Mouse (Mus musculus): ENCODE measurements around the gene Csf1.

Gene Csf1

DNA sequence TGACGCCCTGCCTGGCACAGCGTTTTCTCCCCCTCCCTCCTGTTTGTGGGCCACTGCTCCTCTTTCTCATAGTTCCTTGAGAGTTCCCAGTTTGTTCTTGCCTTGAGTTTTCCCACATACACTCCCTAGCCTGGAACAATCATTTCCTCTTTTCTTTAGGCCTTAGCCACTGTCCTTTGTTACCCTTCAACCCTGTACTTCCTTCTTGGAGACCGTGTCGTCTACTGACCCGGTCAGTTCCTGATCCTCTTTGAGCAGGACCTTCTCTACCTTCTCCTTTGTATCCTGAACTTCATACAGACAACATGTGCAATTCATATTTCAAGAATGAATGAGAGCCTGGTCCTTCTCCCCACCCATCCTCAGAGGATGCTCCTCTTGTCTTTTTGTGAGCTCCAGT is 21.0 kb upstream of the Csf1 start:
- no peak for DNase-seq (ENCODE audit: low read depth, low spot score)

DNA sequence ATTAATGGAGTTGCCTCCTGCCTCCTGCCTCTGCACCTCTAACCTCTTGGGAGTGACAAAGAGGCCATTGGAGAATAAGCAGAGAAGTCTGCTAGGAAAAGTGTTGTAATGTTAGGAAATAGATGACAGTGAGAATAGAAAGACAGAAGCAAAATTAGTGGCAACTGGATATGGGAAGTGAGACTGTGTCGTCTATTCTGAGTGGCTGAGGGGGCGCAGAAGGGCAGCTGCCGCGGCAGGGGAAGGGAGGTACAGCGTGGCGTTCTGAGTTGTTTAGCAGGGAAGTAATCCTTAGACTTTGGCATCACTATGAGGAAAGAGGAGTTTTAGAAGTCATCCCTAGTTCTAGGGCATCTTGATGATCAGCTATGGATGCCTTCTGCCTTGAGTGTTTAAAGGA is 17.7 kb upstream of the Csf1 start:
- no peak for DNase-seq (ENCODE audit: low read depth, low spot score)

DNA sequence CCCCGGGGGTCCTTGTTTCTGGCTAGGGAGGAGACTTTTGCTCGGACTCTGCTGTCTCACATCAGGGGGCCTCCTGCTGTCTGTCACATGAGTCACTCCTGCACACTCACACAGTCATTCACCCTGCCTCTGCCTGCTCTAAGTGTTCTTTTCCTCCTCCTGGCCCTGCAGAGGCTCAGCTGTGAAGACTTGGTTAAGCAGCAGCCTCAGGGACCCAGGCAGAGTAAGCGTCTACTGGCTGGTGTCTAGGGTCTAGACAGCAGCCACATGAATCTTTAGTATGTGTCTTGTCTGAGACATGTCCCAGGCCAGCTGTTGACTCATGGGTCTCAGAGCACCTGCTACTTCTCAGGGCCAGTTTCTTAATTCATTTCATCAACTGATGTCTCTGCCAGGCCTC is 16.0 kb upstream of the Csf1 start:
- no peak for DNase-seq (ENCODE audit: low read depth, low spot score)

DNA sequence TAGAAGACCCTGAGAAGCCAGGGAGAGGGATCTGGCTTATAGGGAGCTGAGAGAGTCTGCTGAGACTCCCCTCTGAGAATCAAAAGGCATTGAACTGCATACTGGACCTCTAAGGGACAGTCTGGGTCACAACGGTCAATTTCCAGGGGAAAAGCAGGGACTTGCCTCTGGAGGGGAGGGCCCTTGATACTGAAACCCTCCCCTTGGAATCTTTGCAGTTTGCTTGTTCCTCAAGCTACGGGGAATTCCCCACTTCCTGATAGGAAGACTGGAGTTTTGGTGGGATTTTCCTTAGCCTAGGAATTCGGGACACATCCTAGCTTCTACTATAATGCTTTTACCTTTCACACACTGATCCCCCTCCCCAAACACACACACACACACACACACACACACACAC is 15.5 kb upstream of the Csf1 start:
- no peak for DNase-seq (ENCODE audit: low read depth, low spot score)

DNA sequence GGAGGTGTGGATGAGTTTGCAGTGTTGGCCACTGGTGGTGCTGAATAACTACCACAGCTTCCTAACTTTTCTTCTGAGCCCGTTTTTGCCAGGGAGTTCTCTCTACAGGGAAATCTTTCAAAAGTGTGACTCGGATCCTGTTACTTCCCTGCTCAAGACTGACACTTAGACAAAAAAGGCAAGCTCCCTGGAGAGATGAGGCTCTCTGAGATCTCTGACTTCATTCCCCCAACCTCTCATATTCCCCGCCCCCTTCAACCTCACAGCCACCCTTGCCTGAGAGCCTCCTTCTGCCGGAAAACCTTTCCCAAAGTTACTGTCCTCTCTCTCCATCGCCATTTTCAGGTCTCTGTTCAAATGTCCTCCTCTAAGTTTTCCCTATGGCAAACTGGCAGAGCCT is 14.8 kb upstream of the Csf1 start:
- DNase-seq (ENCODE audit: low read depth, low spot score), result no peak

DNA sequence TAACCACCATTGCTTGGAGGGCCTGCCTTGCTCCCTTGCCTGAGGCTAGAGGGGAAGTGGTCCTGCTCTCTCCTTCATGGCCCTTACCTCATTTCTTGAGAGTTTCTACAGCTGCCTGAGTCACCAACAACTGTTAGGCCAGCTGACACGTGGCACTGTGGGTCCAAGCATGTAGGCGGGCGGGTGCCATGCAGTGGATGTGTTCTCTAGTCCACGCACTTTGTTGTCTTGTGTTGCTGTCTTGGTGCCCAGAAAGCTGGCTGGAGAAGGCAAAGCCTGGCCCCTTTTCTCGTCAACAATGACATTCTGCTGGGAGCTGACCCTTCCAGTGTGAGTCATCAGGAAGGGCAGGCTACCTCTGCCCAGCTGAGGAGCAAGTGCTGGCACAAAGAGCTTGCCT is 12.6 kb upstream of the Csf1 start:
- DNase-seq (ENCODE audit: low read depth, low spot score), result no peak

DNA sequence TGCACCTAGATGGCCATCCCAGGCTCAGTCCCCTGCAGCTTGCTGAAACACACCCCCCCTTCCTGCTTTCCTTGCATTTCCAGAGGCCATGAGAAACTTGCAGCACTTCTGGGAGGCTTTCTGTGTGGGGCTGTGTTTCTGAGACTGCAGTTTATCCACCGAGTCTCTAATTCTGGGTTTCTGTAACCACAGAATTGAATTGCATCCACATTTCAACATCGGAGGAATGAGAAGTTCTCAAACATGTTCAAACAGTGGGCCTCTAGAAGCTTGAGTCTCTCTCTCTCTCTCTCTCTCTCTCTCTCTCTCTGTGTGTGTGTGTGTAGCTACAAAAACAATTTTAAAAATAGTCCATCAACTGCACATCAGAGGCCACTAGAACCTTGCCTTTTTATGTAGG is 9.4 kb upstream of the Csf1 start:
- DNase-seq (ENCODE audit: low read depth, low spot score), result no peak

GRCm38 (mm10) chr3:107768104-107768989 is 8.1 kb upstream of the Csf1 start:
- no peak for DNase-seq (ENCODE audit: low read depth, low spot score)

- no peak for DNase-seq (ENCODE audit: low read depth, low spot score)
These were observed 6.5 kb upstream of the Csf1 start for GRCm38 (mm10) chr3:107766804-107767203.

GRCm38 (mm10) chr3:107765979-107766378 is 5.7 kb upstream of the Csf1 start:
- no peak for DNase-seq (ENCODE audit: low read depth, low spot score)

DNA sequence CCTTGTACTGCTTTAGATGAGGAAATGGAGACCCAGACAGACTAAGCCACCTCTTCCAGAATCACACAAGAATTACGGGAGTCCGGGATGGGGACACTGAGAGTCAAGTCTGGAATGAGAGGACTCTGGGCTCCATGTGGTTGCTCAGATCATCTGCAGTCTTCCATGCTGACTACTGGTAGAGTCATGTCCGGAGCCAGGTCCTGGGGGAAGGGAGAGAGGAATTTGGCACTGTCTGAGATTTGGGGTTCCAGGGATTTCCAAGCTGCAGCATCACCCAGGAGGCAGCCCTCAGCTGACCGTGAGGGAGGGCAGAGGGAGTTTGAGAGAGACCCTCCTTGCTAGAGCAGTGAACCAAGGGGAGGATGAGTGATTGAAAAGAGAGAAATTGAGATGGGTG is 3.3 kb upstream of the Csf1 start:
- no peak for DNase-seq (ENCODE audit: low read depth, low spot score)

DNA sequence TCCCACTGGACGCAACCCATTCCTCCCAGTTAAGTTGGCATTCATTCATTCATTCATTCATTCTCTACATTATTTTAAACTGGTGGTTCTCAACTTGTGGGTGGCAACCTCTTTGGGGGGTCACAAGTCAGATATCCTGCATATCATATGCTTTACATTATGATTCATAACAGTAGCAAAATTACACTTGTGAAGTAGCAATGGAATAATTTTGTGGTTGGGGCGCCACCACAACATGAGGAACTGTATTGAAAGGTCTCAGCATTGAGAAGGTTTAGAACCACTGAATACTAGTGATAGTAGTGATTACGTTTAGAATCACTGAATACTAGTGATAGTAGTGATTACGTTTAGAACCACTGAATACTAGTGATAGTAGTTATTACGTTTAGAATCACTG is 1.2 kb upstream of the Csf1 start:
- no peak for DNase-seq (ENCODE audit: low read depth, low spot score)

- no peak for DNase-seq (ENCODE audit: low read depth, low spot score)
These were observed 502 bp upstream of the Csf1 start for GRCm38 (mm10) chr3:107760771-107761170.

DNA sequence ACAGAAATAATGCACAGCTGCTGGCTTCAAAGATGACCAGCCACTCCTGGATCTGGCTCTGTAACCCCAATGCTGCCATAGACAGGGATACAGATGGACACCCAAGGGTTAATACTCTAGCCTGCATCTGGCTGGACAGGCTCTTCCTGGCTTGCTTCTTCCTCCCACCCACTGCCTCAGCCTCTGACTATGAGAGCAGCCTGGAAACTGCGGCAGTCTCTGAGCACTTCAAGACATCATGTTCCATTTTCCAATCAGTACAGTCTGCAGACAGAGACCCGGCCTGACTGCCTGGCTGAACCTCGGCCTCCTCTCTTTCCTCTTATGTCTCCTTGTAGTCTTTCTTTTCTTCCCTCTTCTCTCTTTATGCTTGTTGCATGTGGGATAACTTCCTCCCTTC is 1.6 kb downstream of the Csf1 start:
- DNase-seq (ENCODE audit: low read depth, low spot score), result no peak

DNA sequence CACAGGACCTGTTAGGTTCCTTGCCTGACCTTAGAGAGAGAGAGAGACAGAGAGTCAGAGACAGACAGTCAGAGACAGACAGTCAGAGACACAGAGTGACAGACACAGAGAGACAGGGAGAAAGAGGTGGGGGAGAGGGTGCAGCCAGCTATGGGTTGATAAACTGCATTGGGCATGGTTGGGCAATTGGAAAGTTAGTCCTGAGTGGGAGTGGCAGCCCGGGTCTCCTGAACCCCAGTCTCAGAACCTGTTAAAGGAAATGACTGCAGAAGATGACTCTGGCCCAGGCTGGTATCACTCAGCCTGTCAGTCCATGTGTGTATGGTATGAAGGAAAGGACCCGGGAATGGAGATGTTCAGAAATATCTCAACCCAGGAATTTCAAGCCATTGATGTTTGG is 2.1 kb downstream of the Csf1 start:
- no peak for DNase-seq (ENCODE audit: low read depth, low spot score)

- DNase-seq (ENCODE audit: low read depth, low spot score), result no peak
These were observed 2.7 kb downstream of the Csf1 start for GRCm38 (mm10) chr3:107757365-107758129.

DNA sequence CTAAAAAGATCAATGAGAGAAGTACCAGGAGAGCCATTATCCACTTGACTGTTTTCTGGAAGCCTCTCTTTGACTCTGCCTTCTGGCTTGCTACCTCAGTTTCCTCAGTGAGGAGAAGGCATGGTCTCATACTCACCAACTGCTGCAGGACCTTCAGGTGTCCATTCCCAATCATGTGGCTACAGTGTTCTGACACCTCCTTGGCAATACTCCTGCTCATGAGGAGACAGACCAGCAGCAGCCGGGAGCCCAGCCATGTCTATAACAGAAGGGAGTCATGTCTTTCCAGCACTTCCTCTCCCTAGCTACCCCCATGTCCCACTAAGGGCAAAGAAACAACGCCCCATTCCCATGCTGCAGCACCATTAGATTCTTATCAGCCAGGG is 3.8 kb downstream of the Csf1 start:
- DNase-seq (ENCODE audit: low read depth, low spot score), result no peak

GRCm38 (mm10) chr3:107755702-107756480 is 4.4 kb downstream of the Csf1 start:
- no peak for DNase-seq (ENCODE audit: low read depth, low spot score)

DNA sequence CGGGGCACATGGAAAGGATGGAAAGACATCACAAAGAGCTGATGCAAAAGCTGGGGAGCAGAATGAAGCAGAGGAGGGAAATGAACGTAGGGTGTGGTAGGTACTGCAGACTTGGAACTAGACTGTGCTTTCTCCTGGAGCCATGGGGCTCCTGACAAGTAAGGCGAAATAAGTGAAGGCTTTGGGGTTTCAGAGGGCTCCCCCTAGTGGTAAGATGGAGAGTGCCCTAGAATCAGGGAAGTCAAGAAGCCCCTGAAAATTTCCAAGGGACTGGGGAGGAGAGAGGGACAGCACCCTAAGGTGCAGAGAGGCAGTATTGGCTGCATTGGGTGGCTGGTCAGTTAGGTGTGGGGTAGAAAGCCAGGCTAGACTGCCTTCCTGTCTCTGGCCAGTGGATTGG is 5.6 kb downstream of the Csf1 start:
- DNase-seq (ENCODE audit: low read depth, low spot score), result peak; percentile 65

GRCm38 (mm10) chr3:107751607-107752006 is 8.7 kb downstream of the Csf1 start:
- DNase-seq (ENCODE audit: low read depth, low spot score), result no peak

- no peak for DNase-seq (ENCODE audit: low read depth, low spot score)
These were observed 9.3 kb downstream of the Csf1 start for GRCm38 (mm10) chr3:107750775-107751540.

DNA sequence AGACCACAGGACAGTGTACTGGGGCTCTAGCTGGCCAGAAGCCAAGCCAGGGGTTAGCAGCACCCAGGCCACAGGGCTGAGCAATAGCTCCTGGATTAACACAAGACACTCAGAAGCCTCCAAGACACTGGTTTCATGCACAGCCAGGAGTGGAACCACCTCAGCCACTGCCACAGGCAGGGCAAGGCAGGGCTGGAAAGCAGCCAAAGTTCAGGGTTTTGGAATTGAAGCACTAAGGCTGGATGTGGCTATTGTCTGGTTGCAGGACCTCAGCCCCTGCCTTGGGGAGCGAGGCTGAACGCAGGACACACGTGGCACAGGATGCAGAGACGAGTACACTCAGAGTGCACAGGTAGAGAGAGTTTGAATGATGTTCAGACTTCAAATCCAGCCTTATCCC is 10.8 kb downstream of the Csf1 start:
- DNase-seq (ENCODE audit: low read depth, low spot score), result no peak

Data from ES-CJ7 (cell line).